Mouse (Mus musculus) adrenal gland, adult 8-10 months (tissue): ENCODE measurements around the gene Il3ra. TPM values are rescaled to one million over a fixed set of nuclear protein-coding genes. Genes with fewer than 3 reads are reported as not detected.

Experiments used
- DNase-seq: peaks from one replicate; pipeline ENCODE4 v3.0.0; 2022
- total RNA-seq, 4 experiments: library from RNA; stranded (reverse); gene quantifications; 2 replicates each; pipeline ENCODE4 v1.2.4; 2022

Gene Il3ra
- total RNA-seq = 10 to 100 TPM in 1 of 4 experiments, 1 to 10 TPM in 3; 8.8 to 11.5 (median 9.1) TPM

- peak; percentile 65 for DNase-seq
Observed at GRCm38 (mm10) chr14:14345948-14346812, at the start of gene Il3ra. Gene Il3ra (plus strand): TSS chr14:14346275.

- no peak for DNase-seq
Observed at GRCm38 (mm10) chr14:14308938-14309337, 37.1 kb upstream of the Il3ra start.

DNA sequence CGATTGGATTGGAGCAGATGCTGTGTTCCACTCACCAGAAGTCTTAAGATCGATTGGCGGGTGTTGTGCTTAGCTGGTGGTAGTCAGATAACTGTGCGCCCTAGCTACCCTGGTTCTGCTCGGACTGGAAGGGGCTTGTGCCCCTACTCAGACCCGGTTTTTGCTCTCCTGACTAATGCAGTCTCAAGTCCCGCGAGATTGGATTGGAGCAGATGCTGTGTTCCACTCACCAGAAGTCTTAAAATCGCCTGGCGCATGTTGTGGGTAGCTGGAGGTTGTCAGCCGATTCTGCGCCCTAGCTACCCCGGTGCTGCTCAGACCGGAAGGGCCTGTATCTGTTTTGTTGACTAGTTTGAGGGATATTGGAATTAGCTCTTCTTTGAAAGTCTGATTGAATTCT, 36.7 kb upstream of the Il3ra start:
- DNase-seq = no peak

GRCm38 (mm10) chr14:14322528-14322927, 23.5 kb upstream of the Il3ra start, which contains the start of gene Olfr31:
Gene Olfr31 (plus strand): TSS chr14:14322828.
- no peak for DNase-seq

DNA sequence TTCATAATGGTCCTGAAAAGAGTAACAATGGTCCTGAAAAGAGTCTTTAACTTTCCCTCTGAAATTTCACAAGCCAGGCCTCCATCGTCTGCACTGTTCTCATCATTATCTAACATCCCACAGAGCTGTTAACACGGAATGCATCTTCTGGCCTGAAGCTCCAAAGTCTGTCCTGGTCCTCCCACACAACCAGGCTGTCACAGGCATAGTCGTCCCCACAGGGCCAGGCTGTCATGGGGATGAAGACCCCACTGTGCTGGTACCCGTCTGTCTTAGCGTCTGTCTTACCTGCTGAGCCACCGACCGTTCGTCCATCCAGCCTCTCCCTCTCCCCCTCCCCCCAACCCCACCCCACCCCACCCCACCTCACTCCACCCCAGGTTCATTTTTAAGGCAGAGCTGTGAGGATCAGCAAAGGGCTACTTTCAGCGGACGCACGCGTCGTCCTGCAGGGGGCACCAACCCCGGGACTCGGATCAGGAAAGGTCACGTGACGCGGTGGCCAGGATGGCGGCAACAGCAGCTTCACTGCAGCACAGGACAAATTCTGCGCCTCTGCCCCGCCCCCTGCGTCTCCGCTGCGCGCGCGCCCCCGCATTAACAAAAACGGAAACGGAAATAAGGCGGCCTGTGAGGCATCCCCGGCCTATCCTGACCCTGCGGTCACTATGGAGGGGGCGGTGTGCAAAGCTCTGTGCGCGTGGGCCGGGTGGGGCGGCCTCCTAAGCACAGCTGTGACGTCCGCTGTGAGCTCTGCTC, 783 bp upstream of the Il3ra start:
- peak; percentile 88 for DNase-seq

GRCm38 (mm10) chr14:14346813-14347100, 682 bp downstream of the Il3ra start:
- no peak for DNase-seq

- DNase-seq = no peak
Observed at GRCm38 (mm10) chr14:14347151-14347835, 1.2 kb downstream of the Il3ra start.

DNA sequence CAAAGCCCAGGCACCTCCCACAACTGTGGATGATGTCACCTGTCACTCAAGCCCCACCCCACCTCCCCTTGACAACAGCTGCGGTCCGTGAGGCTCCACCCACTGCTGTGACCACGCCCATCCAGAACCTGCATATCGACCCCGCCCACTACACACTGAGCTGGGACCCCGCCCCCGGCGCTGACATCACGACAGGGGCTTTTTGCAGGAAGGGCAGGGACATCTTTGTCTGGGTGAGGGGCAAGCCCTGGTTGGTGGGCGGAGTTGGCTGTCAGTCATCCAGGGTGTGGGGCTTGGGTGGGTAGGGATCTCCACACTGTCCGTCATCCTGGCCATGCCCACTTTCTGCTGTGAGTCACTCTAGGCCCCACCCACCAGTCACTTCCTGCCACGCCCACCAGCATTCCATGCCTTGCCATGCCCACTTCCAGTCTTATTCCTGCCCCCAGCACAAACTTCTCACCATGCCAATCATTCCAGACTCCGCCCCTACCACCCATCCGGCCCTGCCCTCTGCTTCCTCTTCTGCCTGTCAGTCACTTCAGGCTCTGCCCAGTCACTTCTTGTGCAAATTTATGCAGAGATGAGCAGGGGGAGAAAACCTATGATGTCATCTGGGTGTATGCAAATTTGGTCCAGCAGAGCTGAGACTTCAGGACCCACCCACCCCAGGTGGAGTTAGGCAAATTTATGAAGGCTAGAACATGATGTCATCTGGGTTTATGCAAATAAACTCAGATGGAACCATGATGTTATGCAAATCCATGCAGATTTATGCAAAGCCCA, 2.0 kb downstream of the Il3ra start:
- DNase-seq = no peak

- DNase-seq = no peak
Observed at GRCm38 (mm10) chr14:14348674-14349401, 2.8 kb downstream of the Il3ra start.

- DNase-seq = no peak
Observed at GRCm38 (mm10) chr14:14349485-14350262, 3.6 kb downstream of the Il3ra start.

DNA sequence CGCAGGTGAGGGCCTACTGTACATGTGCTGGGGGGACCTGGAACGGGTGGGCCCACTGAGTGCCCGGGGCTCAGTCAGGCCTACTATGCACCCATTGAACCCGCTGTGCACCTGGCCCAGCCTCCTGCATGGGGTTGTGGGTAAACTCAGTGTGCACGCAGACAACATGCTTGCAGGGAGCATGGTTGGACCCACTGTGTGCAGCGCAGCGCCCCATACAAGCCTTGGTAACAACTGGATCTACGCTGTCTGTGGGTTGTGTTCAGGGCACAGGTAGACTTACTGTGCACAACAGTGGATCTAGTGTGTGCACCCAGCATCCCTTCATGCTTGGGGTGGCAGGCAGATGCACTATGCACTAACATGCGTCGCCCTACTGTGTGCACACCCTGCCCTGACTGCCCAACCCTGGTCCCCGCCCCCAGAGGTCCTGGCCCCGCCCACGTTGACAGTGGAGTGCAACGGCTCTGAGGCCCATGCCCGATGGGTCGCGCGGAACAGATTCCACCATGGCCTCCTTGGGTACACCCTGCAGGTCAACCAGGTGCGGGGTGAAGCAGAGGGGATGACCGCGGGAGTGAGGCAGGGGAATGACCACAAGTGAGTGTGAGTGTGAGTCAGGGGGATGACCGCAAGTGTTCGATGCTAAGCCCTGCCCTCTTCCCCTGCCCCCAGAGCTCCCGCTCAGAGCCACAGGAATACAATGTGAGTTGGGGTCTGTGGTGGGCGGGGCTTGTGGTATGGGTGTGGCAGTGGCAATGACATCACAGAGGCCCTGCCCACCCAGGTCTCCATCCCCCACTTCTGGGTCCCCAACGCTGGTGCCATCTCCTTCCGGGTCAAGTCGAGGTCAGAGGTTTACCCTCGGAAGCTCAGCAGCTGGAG, 4.4 kb downstream of the Il3ra start:
- DNase-seq = no peak

DNA sequence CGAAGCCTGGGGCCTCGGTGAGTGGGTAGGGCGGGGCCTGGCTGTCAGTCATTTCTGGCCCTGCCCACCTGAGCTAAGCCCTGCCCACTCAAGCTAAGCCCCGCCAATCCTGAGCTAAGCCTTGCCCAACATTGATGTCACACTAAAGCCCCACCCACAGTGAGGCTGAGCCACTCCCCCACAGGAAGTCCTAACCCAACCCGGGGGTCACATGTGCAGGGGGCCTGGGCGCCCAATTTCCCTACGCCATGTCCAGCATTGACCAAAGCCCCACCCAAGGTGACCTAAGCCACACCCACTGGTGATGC, 5.0 kb downstream of the Il3ra start:
- no peak for DNase-seq

DNA sequence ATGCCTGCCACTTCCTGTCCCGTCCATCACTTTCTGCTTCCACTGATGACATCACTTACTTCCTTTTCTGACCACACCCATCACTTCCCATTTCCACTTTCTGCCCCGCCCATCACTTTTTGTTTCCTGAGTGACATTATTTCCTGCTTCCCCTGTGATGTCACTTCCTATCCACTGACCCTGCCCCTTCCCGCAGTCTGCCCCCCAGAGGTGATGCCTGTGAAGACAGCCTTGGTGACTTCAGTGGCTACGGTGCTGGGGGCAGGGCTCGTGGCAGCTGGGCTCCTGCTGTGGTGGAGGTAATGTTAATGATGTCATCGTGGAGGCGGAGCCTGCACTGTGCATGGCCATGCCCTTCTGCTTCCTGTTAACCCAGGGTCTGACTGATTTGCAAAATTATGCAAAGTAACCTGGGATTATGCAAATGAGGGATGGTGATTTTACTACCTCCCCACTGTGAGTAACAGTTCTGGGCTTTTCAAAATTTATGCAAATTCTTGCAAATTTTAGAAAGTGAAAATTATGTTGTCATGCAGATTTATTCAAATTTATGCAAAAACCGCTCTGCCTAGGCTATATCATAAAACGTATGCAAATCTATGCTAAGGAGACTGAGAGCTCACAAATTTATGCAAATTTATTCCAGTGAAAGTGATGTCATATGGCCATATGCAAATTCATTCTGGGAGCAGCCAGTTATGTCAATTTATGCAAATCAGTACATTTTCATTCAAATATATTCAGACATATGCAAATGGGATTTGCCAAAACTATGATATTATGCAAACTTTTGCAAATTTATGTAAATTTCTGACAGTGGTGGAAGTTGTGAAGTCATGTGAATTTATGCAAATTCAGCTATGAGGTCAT, 5.9 kb downstream of the Il3ra start:
- no peak for DNase-seq

DNA sequence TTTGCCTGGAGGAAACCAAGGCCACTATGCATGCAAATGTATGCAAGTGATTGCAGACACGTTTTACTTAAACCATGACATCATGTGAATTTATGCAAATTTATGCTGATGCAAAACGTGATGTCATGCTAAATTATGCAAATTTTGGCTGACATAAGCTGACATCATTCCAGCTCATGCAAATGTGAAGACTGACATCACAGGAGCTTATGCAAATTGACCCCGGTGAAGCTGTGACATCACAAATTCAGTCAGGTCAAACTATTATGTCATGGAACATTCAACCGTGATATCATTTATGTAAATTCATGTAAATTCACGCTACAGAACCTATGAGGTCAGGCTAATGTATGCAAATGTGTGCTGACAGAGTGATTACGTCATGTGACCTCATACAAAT, 6.5 kb downstream of the Il3ra start:
- DNase-seq = no peak

GRCm38 (mm10) chr14:14353081-14353732, 7.1 kb downstream of the Il3ra start:
- no peak for DNase-seq

- DNase-seq = no peak
Observed at GRCm38 (mm10) chr14:14353740-14354510, 7.8 kb downstream of the Il3ra start.

DNA sequence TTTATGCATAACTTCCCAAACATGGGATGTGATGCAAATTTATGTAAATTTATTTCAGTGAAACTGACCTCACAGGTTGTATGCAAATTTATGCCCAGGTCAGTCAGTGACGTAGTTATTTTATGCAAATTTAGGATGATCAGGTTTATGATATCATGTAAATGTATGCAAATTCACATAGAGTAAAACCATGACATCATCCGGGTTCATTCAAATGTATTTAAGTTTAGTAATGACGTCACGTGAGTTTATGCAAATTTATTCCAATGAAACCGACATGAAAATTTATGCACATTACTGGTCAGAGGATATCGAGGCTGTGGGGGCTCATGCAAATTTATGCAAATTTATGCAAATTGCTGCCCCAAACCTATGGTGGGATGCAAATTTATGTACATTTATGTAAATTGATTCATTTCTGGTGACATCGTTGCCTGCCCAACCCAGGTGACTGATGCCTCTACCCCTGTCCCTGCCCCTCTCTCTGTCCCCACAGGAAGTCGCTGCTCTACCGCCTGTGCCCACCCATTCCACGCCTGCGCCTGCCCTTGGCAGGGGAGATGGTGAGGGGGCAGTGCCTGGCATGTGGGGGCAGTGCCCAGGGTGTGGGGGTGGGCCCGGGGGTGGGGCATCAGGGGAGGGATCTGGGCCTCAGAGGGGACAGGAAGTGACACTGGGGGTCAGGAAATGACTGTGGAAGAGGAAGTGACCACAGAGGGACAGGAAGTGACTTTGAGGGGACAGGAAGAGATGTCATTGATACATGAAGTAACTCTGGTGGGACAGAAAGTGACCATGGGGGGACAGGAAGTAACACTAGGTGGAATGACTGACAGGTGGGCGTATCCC, 8.7 kb downstream of the Il3ra start:
- DNase-seq = no peak
